Mouse (Mus musculus) heart, adult 2 months (tissue): ENCODE measurements around the gene Trp53tg5.

Experiments used
- CTCF ChIP-seq: fragments of 200-600 bp; IDR thresholded peaks from 2 replicates; pipeline ENCODE4 v1.8.1; 2022; ENCODE audit warnings: antibody characterized with exemption, mild to moderate bottlenecking, moderate library complexity
- EP300 ChIP-seq: fragments of 200-500 bp; IDR thresholded peaks from 2 replicates; pipeline ENCODE4 v1.6.1; 2011; ENCODE audit warnings: low read depth, low read length, control low read depth; ENCODE audit not compliant: insufficient read depth
- POLR2A ChIP-seq: fragments of 200-500 bp; IDR thresholded peaks from 2 replicates; pipeline ENCODE4 v1.6.1; 2011; ENCODE audit warnings: mild to moderate bottlenecking, low read depth, low read length, control low read depth; ENCODE audit not compliant: insufficient read depth

- TF ChIP-seq CTCF (no peak), POLR2A (no peak), EP300 (peak; percentile 95)
These were observed 21.4 kb downstream of the Trp53tg5 start for GRCm38 (mm10) chr2:164452000-164452676.
